Mouse (Mus musculus) cerebellum, adult 2 months (tissue): ENCODE data around the gene Immp2l.

Experiments
- CTCF ChIP-seq: fragments of 200-500 bp; IDR thresholded peaks from 2 replicates; pipeline ENCODE4 v1.5.1; 2011; ENCODE audit warnings: low read depth, mild to moderate bottlenecking, control low read depth, low read length, moderate library complexity, borderline replicate concordance; ENCODE audit not compliant: insufficient read depth
- POLR2A ChIP-seq: fragments of 200-500 bp; IDR thresholded peaks from 2 replicates; pipeline ENCODE4 v1.6.1; 2011; ENCODE audit warnings: low read length, control low read depth, borderline replicate concordance; ENCODE audit not compliant: insufficient read depth

GRCm38 (mm10) chr12:41508610-41509009, 484.7 kb downstream of the Immp2l start:
- no peak for TF ChIP-seq POLR2A
- no peak for TF ChIP-seq CTCF
